ENCODE assay signal across 9 mouse cellular contexts in genomic region chr2:92388081-92388517, GRCm38 (mm10). TPM values are rescaled to one million over a fixed set of nuclear protein-coding genes. Genes with fewer than 3 reads are reported as not detected.
DNase-seq lines count a peak whose midpoint lies in the region; ATAC-seq and TF ChIP-seq lines count a peak whose summit lies in the region.
"Had no signal": no experiment of that assay in that cellular context is flagged by ENCODE, and none has a peak within 500 bp of the region (broad histone marks: within the 10 kb centered on the region; RNA-seq: fewer than 3 reads in every experiment).

No protein-coding gene starts in this region.

- no peak for ATAC-seq in heart, embryonic 13.5 days (ENCODE audit: extremely low read depth, insufficient number of reproducible peaks, low FRiP score, low TSS enrichment)
- no peak for ATAC-seq in limb, embryonic 12.5 days (ENCODE audit: insufficient number of reproducible peaks, insufficient read depth, low FRiP score, low TSS enrichment, low read depth)

- no peak for TF ChIP-seq CTCF in testis, adult 2 months (IDR thresholded peaks at IDR 0.05; ENCODE audit: control insufficient read depth, insufficient read depth, insufficient replicate concordance, low read depth, low read length)

- no peak for DNase-seq in heart, postnatal 4 days
- no peak for DNase-seq in testis, postnatal 10 days (ENCODE audit: low spot score)
- no peak for DNase-seq in adrenal gland, adult 8-10 months
- no peak for DNase-seq in gastrocnemius, postnatal 14 days
- DNase-seq in cerebellum, postnatal 36 days = no peak
- DNase-seq: kidney, adult 9 months had no signal

- TF ChIP-seq POLR2A in testis, adult 2 months (IDR thresholded peaks at IDR 0.05; ENCODE audit: control insufficient read depth, low read depth, low read length) = peak; percentile 61; the same call in 1 of the 2 replicates

- H3K36me3 ChIP-seq in heart, embryonic 13.5 days = peaks cover 20% of the 10 kb centered on the region
- no peaks in the 10 kb centered on the region for H3K36me3 ChIP-seq in testis, adult 2 months (ENCODE audit: control insufficient read depth, insufficient read depth, low read length)
- H3K36me3 ChIP-seq in limb, embryonic 12.5 days = peaks cover 40% of the 10 kb centered on the region

- peak overlapping the region; percentile 91 for H3K4me2 ChIP-seq in heart, embryonic 13.5 days
- peak overlapping the region; percentile 89 for H3K4me2 ChIP-seq in limb, embryonic 12.5 days

- H3K4me1 ChIP-seq in heart, embryonic 13.5 days = peaks cover 44% of the 10 kb centered on the region
- peaks cover 23% of the 10 kb centered on the region for H3K4me1 ChIP-seq in testis, adult 2 months (ENCODE audit: control insufficient read depth, insufficient read depth, low read length)
- H3K4me1 ChIP-seq in limb, embryonic 12.5 days (replicated peaks) = peaks cover 46% of the 10 kb centered on the region

- H3K27ac ChIP-seq in heart, embryonic 13.5 days (replicated peaks) = no peak overlapping the region
- H3K27ac ChIP-seq in testis, adult 2 months (ENCODE audit: control insufficient read depth, insufficient read depth, low read depth, low read length) = no peak overlapping the region
- H3K27ac ChIP-seq in limb, embryonic 12.5 days = no peak overlapping the region

- intact Hi-C loops in gastrocnemius, postnatal 14 days (cut with DNase I; ENCODE audit: low total_unique reads) = no loop called here

- H3K4me3 ChIP-seq in heart, embryonic 13.5 days = peak overlapping the region; percentile 72
- peak overlapping the region; percentile 81 for H3K4me3 ChIP-seq in testis, adult 2 months (ENCODE audit: control insufficient read depth, low read depth, low read length)
- H3K4me3 ChIP-seq in limb, embryonic 12.5 days (replicated peaks) = peak overlapping the region; percentile 66

- 62% methylated on average over 3 of the region's 3 CpGs for WGBS in heart, embryonic 13.5 days
- WGBS in limb, embryonic 12.5 days = 69% methylated on average over 3 of the region's 3 CpGs

- H3K9ac ChIP-seq in heart, embryonic 13.5 days = peak overlapping the region; percentile 82
- H3K9ac ChIP-seq in limb, embryonic 12.5 days (replicated peaks) = peak overlapping the region; percentile 69

- H3K9me3 ChIP-seq in heart, embryonic 13.5 days = no peaks in the 10 kb centered on the region
- no peaks in the 10 kb centered on the region for H3K9me3 ChIP-seq in limb, embryonic 12.5 days

- peaks cover 55% of the 10 kb centered on the region for H3K27me3 ChIP-seq in heart, embryonic 13.5 days (replicated peaks)
- no peaks in the 10 kb centered on the region for H3K27me3 ChIP-seq in testis, adult 2 months (ENCODE audit: control insufficient read depth, insufficient read depth, low read length)
- H3K27me3 ChIP-seq in limb, embryonic 12.5 days = no peaks in the 10 kb centered on the region

RNA-seq across cellular contexts. Expression of gene 1700029I15Rik, which starts 5.8 kb away (rescaled TPM):
- 0.62 and 1.2 TPM in 2 replicates for polyA plus RNA-seq in heart, embryonic 13.5 days (2015; fragmentation: Nextera tagmentation; extraction: Ambion mirVana)
- 1 to 10 TPM; 1.2 to 1.7 TPM for total RNA-seq in heart, postnatal 4 days (2021)
- polyA plus RNA-seq in testis, adult 2 months (2012; rRNA removed) = 565 and 772 TPM in 2 replicates
- 3.0 and 3.3 TPM in 2 replicates for polyA plus RNA-seq in limb, embryonic 12.5 days (2016; fragmentation: Nextera tagmentation; extraction: Ambion mirVana)
- total RNA-seq in adrenal gland, adult 8-10 months (2022) = 10 to 100 TPM in 2 of 4 experiments, 1 to 10 TPM in 2; 8.0 to 18.6 (median 10.3) TPM
- under 1 TPM; 0.66 to 0.86 TPM for total RNA-seq in gastrocnemius, postnatal 14 days (2021)

RNA-seq across cellular contexts. Expression of gene Mapk8ip1, which starts 13.0 kb away (rescaled TPM):
- polyA plus RNA-seq in heart, embryonic 13.5 days (2015; fragmentation: Nextera tagmentation; extraction: Ambion mirVana) = 6.5 and 7.5 TPM in 2 replicates
- 1 to 10 TPM; 7.9 to 8.1 TPM for total RNA-seq in heart, postnatal 4 days (2021)
- 23.2 and 28.4 TPM in 2 replicates for polyA plus RNA-seq in testis, adult 2 months (2012; rRNA removed)
- 29.4 and 34.8 TPM in 2 replicates for polyA plus RNA-seq in limb, embryonic 12.5 days (2016; fragmentation: Nextera tagmentation; extraction: Ambion mirVana)
- total RNA-seq in adrenal gland, adult 8-10 months (2022) = 10 to 100 TPM; 34.6 to 43.3 (median 38.7) TPM
- total RNA-seq in gastrocnemius, postnatal 14 days (2021) = 10 to 100 TPM; 13.6 to 24.3 TPM

RNA-seq across cellular contexts. Expression of gene Large2, which starts 13.4 kb away (rescaled TPM):
- polyA plus RNA-seq in heart, embryonic 13.5 days (2015; fragmentation: Nextera tagmentation; extraction: Ambion mirVana) = 1.8 and 2.3 TPM in 2 replicates
- under 1 TPM; 0.29 to 0.70 TPM for total RNA-seq in heart, postnatal 4 days (2021)
- polyA plus RNA-seq in testis, adult 2 months (2012; rRNA removed) = 11.2 and 11.8 TPM in 2 replicates
- 10.7 and 13.9 TPM in 2 replicates for polyA plus RNA-seq in limb, embryonic 12.5 days (2016; fragmentation: Nextera tagmentation; extraction: Ambion mirVana)
- total RNA-seq in adrenal gland, adult 8-10 months (2022) = 1 to 10 TPM in 3 of 4 experiments, under 1 TPM in 1; 0.40 to 4.6 (median 2.1) TPM
- under 1 TPM in 1 of 2 experiments, not detected in 1; 0.41 TPM for total RNA-seq in gastrocnemius, postnatal 14 days (2021)

RNA-seq across cellular contexts. Expression of gene Pex16, which starts 13.6 kb away (rescaled TPM):
- polyA plus RNA-seq in heart, embryonic 13.5 days (2015; fragmentation: Nextera tagmentation; extraction: Ambion mirVana) = 15.8 and 17.3 TPM in 2 replicates
- total RNA-seq in heart, postnatal 4 days (2021) = 10 to 100 TPM; 20.8 to 22.2 TPM
- 89.9 and 91.5 TPM in 2 replicates for polyA plus RNA-seq in testis, adult 2 months (2012; rRNA removed)
- 17.1 and 17.6 TPM in 2 replicates for polyA plus RNA-seq in limb, embryonic 12.5 days (2016; fragmentation: Nextera tagmentation; extraction: Ambion mirVana)
- total RNA-seq in adrenal gland, adult 8-10 months (2022) = 100 to 1,000 TPM in 2 of 4 experiments, 10 to 100 TPM in 2; 63.1 to 281 (median 138) TPM
- total RNA-seq in gastrocnemius, postnatal 14 days (2021) = 10 to 100 TPM; 17.2 to 22.1 TPM

RNA-seq across cellular contexts. Expression of gene Cry2, which starts 45.7 kb away (rescaled TPM):
- 18.6 and 19.0 TPM in 2 replicates for polyA plus RNA-seq in heart, embryonic 13.5 days (2015; fragmentation: Nextera tagmentation; extraction: Ambion mirVana)
- total RNA-seq in heart, postnatal 4 days (2021) = 10 to 100 TPM; 28.5 TPM
- polyA plus RNA-seq in testis, adult 2 months (2012; rRNA removed) = 20.4 and 22.0 TPM in 2 replicates
- polyA plus RNA-seq in limb, embryonic 12.5 days (2016; fragmentation: Nextera tagmentation; extraction: Ambion mirVana) = 27.1 TPM in 2 replicates
- 10 to 100 TPM; 44.0 to 57.9 (median 47.5) TPM for total RNA-seq in adrenal gland, adult 8-10 months (2022)
- 10 to 100 TPM; 22.7 to 27.3 TPM for total RNA-seq in gastrocnemius, postnatal 14 days (2021)
